7 mouse cellular contexts compared by ENCODE assay signal in genomic region chr15:102316263-102316662, GRCm38 (mm10). TPM values are rescaled to one million over a fixed set of nuclear protein-coding genes. Genes with fewer than 3 reads are reported as not detected.
DNase-seq lines count a peak whose midpoint lies in the region; ATAC-seq and TF ChIP-seq lines count a peak whose summit lies in the region.

No protein-coding gene starts in this region.

- no peaks in the 10 kb centered on the region for H3K9me3 ChIP-seq in embryonic facial prominence, embryonic 13.5 days
- no peaks in the 10 kb centered on the region for H3K9me3 ChIP-seq in lung, embryonic 14.5 days (ENCODE audit: low read depth, low read length)

- no peaks in the 10 kb centered on the region for H3K4me1 ChIP-seq in embryonic facial prominence, embryonic 13.5 days
- H3K4me1 ChIP-seq in lung, embryonic 14.5 days (ENCODE audit: insufficient read depth), result no peaks in the 10 kb centered on the region

- WGBS in embryonic facial prominence, embryonic 13.5 days, result 87% methylated on average over 6 of the region's 6 CpGs
- WGBS in lung, embryonic 14.5 days, result 86% methylated on average over 6 of the region's 6 CpGs

- H3K4me2 ChIP-seq in embryonic facial prominence, embryonic 13.5 days, result no peak overlapping the region
- H3K4me2 ChIP-seq in lung, embryonic 14.5 days, result no peak overlapping the region

- H3K4me3 ChIP-seq in embryonic facial prominence, embryonic 13.5 days, result no peak overlapping the region
- H3K4me3 ChIP-seq in lung, embryonic 14.5 days (ENCODE audit: low read depth, low read length), result no peak overlapping the region

- H3K27ac ChIP-seq in embryonic facial prominence, embryonic 13.5 days, result no peak overlapping the region
- H3K27ac ChIP-seq in lung, embryonic 14.5 days (ENCODE audit: low read depth), result no peak overlapping the region

- H3K27me3 ChIP-seq in embryonic facial prominence, embryonic 13.5 days, result no peaks in the 10 kb centered on the region
- no peaks in the 10 kb centered on the region for H3K27me3 ChIP-seq in lung, embryonic 14.5 days (ENCODE audit: insufficient read depth, low read length)

- H3K36me3 ChIP-seq in embryonic facial prominence, embryonic 13.5 days, result peaks cover 91% of the 10 kb centered on the region
- H3K36me3 ChIP-seq in lung, embryonic 14.5 days (ENCODE audit: insufficient read depth), result peaks cover 92% of the 10 kb centered on the region

- DNase-seq in urinary bladder, adult 18-20 months (ENCODE audit: low spot score in 2 of 2), result peak; percentile 36 to 37
- DNase-seq in urinary bladder, postnatal 4 days (ENCODE audit: low spot score in 2 of 2), result no peak
- peak; percentile 65 for DNase-seq in adrenal gland, adult 2 months
- DNase-seq in lung, embryonic 14.5 days, result peak; percentile 77
- peak; percentile 48 for DNase-seq in right cerebral cortex, postnatal 25 days

- peak; percentile 72 for TF ChIP-seq CTCF in lung, embryonic 14.5 days (IDR thresholded peaks at IDR 0.05; ENCODE audit: low read depth)

- H3K9ac ChIP-seq in embryonic facial prominence, embryonic 13.5 days, result peak overlapping the region; percentile 38; the same call in 1 of the 2 replicates
- H3K9ac ChIP-seq in lung, embryonic 14.5 days, result no peak overlapping the region

- ATAC-seq in embryonic facial prominence, embryonic 13.5 days (ENCODE audit: insufficient number of reproducible peaks, insufficient read depth, low FRiP score, low TSS enrichment, low read depth), result no peak
- peak; percentile 80 for ATAC-seq in inflammation-experienced regulatory T-cells, adult 6 months
- ATAC-seq in lung, embryonic 14.5 days (ENCODE audit: insufficient read depth), result no peak

RNA-seq across cellular contexts. Expression of gene Pfdn5, which starts 9.7 kb away (rescaled TPM):
- total RNA-seq in adrenal gland, adult 2 months (2021), result 100 to 1,000 TPM; 416 to 441 TPM
- polyA plus RNA-seq in adrenal gland, adult 2 months (2012; rRNA removed), result 19.1 and 19.8 TPM in 2 replicates
- 458 and 502 TPM in 2 replicates for polyA plus RNA-seq in embryonic facial prominence, embryonic 13.5 days (2015; fragmentation: Nextera tagmentation; extraction: Ambion mirVana)
- 1,000 to 10,000 TPM in 2 of 3 experiments, 100 to 1,000 TPM in 1; 936 to 1,841 (median 1,443) TPM for polyA plus RNA-seq in inflammation-experienced regulatory T-cells, adult 6 months (2017; shearing (Covaris generic))
- polyA plus RNA-seq in lung, embryonic 14.5 days (2014; fragmentation: Nextera tagmentation; extraction: Ambion mirVana), result 477 and 511 TPM in 2 replicates

RNA-seq across cellular contexts. Expression of gene Myg1, which starts 15.2 kb away (rescaled TPM):
- 10 to 100 TPM; 54.1 to 60.3 TPM for total RNA-seq in adrenal gland, adult 2 months (2021)
- polyA plus RNA-seq in adrenal gland, adult 2 months (2012; rRNA removed), result 73.3 and 77.5 TPM in 2 replicates
- 109 TPM in 2 replicates for polyA plus RNA-seq in embryonic facial prominence, embryonic 13.5 days (2015; fragmentation: Nextera tagmentation; extraction: Ambion mirVana)
- polyA plus RNA-seq in inflammation-experienced regulatory T-cells, adult 6 months (2017; shearing (Covaris generic)), result 100 to 1,000 TPM; 102 to 153 (median 123) TPM
- polyA plus RNA-seq in lung, embryonic 14.5 days (2014; fragmentation: Nextera tagmentation; extraction: Ambion mirVana), result 111 and 113 TPM in 2 replicates

RNA-seq across cellular contexts. Expression of gene Espl1, which starts 20.2 kb away (rescaled TPM):
- total RNA-seq in adrenal gland, adult 2 months (2021), result 1 to 10 TPM in 1 of 2 experiments, under 1 TPM in 1; 0.86 to 2.5 TPM
- 1.8 and 2.2 TPM in 2 replicates for polyA plus RNA-seq in adrenal gland, adult 2 months (2012; rRNA removed)
- polyA plus RNA-seq in embryonic facial prominence, embryonic 13.5 days (2015; fragmentation: Nextera tagmentation; extraction: Ambion mirVana), result 25.3 and 26.4 TPM in 2 replicates
- 10 to 100 TPM in 1 of 3 experiments, 1 to 10 TPM in 2; 1.9 to 17.9 (median 3.2) TPM for polyA plus RNA-seq in inflammation-experienced regulatory T-cells, adult 6 months (2017; shearing (Covaris generic))
- polyA plus RNA-seq in lung, embryonic 14.5 days (2014; fragmentation: Nextera tagmentation; extraction: Ambion mirVana), result 44.1 and 45.9 TPM in 2 replicates

RNA-seq across cellular contexts. Expression of gene Aaas, which starts 34.3 kb away (rescaled TPM):
- total RNA-seq in adrenal gland, adult 2 months (2021), result 10 to 100 TPM; 16.8 to 18.1 TPM
- polyA plus RNA-seq in adrenal gland, adult 2 months (2012; rRNA removed), result 44.9 and 46.6 TPM in 2 replicates
- 72.9 and 80.6 TPM in 2 replicates for polyA plus RNA-seq in embryonic facial prominence, embryonic 13.5 days (2015; fragmentation: Nextera tagmentation; extraction: Ambion mirVana)
- polyA plus RNA-seq in inflammation-experienced regulatory T-cells, adult 6 months (2017; shearing (Covaris generic)), result 10 to 100 TPM; 39.8 to 53.2 (median 43.1) TPM
- polyA plus RNA-seq in lung, embryonic 14.5 days (2014; fragmentation: Nextera tagmentation; extraction: Ambion mirVana), result 99.1 and 103 TPM in 2 replicates

RNA-seq across cellular contexts. Expression of gene Mfsd5, which starts 37.0 kb away (rescaled TPM):
- 10 to 100 TPM; 38.2 to 46.3 TPM for total RNA-seq in adrenal gland, adult 2 months (2021)
- 99.6 and 108 TPM in 2 replicates for polyA plus RNA-seq in adrenal gland, adult 2 months (2012; rRNA removed)
- 60.3 and 67.3 TPM in 2 replicates for polyA plus RNA-seq in embryonic facial prominence, embryonic 13.5 days (2015; fragmentation: Nextera tagmentation; extraction: Ambion mirVana)
- 10 to 100 TPM; 30.8 to 33.1 (median 31.8) TPM for polyA plus RNA-seq in inflammation-experienced regulatory T-cells, adult 6 months (2017; shearing (Covaris generic))
- 63.1 and 64.0 TPM in 2 replicates for polyA plus RNA-seq in lung, embryonic 14.5 days (2014; fragmentation: Nextera tagmentation; extraction: Ambion mirVana)

Comparison
In these comparisons a context has a peak if more than half of its experiments do, and no peak if none do; other contexts are left out.
1. DNase-seq: peak in urinary bladder, adult 18-20 months (2 of 2), adrenal gland, adult 2 months (single experiment), lung, embryonic 14.5 days (single experiment) and right cerebral cortex, postnatal 25 days (single experiment); none in urinary bladder, postnatal 4 days (0 of 2).
2. RNA of gene Pfdn5, which starts 9.7 kb away (polyA plus RNA-seq): 936 to 1,841 TPM in inflammation-experienced regulatory T-cells, adult 6 months, 458 to 502 TPM in embryonic facial prominence, embryonic 13.5 days and 477 to 511 TPM in lung, embryonic 14.5 days; 19.1 to 19.8 TPM in adrenal gland, adult 2 months; every median in the first group is over 10 times any median in the second.